ENCODE assay signal across 8 mouse cellular contexts in genomic region chr10:21158918-21159443, GRCm38 (mm10). TPM values are rescaled to one million over a fixed set of nuclear protein-coding genes. Genes with fewer than 3 reads are reported as not detected.
DNase-seq lines count a peak whose midpoint lies in the region; ATAC-seq lines count a peak whose summit lies in the region.

No protein-coding gene starts in this region.

- peak overlapping the region; percentile 57 for H3K9ac ChIP-seq in embryonic facial prominence, embryonic 12.5 days
- peak overlapping the region; percentile 60 for H3K9ac ChIP-seq in hindbrain, embryonic 16.5 days (ENCODE audit: low read depth, low read length)
- peak overlapping the region; percentile 76 for H3K9ac ChIP-seq in liver, embryonic 11.5 days (ENCODE audit: low read depth, low read length)

- no peak for ATAC-seq in embryonic facial prominence, embryonic 12.5 days (ENCODE audit: insufficient number of reproducible peaks, insufficient read depth, low FRiP score, low TSS enrichment)
- no peak for ATAC-seq in hindbrain, embryonic 16.5 days
- peak; percentile 35; the same call in 1 of the 2 replicates for ATAC-seq in liver, embryonic 11.5 days (replicated peaks; ENCODE audit: low FRiP score)
- ATAC-seq in monocyte, adult 5-6 weeks (replicated peaks; ENCODE audit: insufficient number of reproducible peaks, low FRiP score, low TSS enrichment, poor library complexity, severe bottlenecking) = peak; percentile 33; the same call in 1 of the 2 replicates

- under 1% methylated on average over 35 of the region's 35 CpGs for WGBS in embryonic facial prominence, embryonic 12.5 days
- under 1% methylated on average over 32 of the region's 35 CpGs for WGBS in hindbrain, embryonic 16.5 days
- 0% methylated on average over 35 of the region's 35 CpGs for WGBS in liver, embryonic 11.5 days

- H3K4me1 ChIP-seq in embryonic facial prominence, embryonic 12.5 days = peaks cover 12% of the 10 kb centered on the region
- peaks cover 16% of the 10 kb centered on the region for H3K4me1 ChIP-seq in hindbrain, embryonic 16.5 days (ENCODE audit: control insufficient read depth, insufficient read depth, low read depth, low read length)
- H3K4me1 ChIP-seq in liver, embryonic 11.5 days (replicated peaks; ENCODE audit: control insufficient read depth, insufficient read depth, low read length) = peaks cover 14% of the 10 kb centered on the region

- H3K4me2 ChIP-seq in embryonic facial prominence, embryonic 12.5 days (replicated peaks) = peak overlapping the region; percentile 95
- H3K4me2 ChIP-seq in hindbrain, embryonic 16.5 days (ENCODE audit: low read length) = peak overlapping the region; percentile 100
- H3K4me2 ChIP-seq in liver, embryonic 11.5 days = peak overlapping the region; percentile 82

- peak; percentile 46 to 51 for DNase-seq in CD8-positive naive resting alpha-beta T cell, adult 2 months (ENCODE audit: low read depth in 2 of 2, low spot score in 2 of 2)
- peak; percentile 64 for DNase-seq in T-cell, adult 2 months (ENCODE audit: low spot score)
- DNase-seq in liver, embryonic 11.5 days (ENCODE audit: low spot score) = peak; percentile 69
- DNase-seq in testis, postnatal 14 days (ENCODE audit: low spot score) = peak; percentile 27
- DNase-seq in left cerebral cortex, adult 8-10 months (ENCODE audit: low spot score in 2 of 2) = no peak

- peak overlapping the region; percentile 63 for H3K4me3 ChIP-seq in embryonic facial prominence, embryonic 12.5 days
- H3K4me3 ChIP-seq in hindbrain, embryonic 16.5 days (ENCODE audit: low read length) = peak overlapping the region; percentile 75
- H3K4me3 ChIP-seq in liver, embryonic 11.5 days (ENCODE audit: low read depth, low read length) = peak overlapping the region; percentile 82

- H3K9me3 ChIP-seq in embryonic facial prominence, embryonic 12.5 days = no peaks in the 10 kb centered on the region
- H3K9me3 ChIP-seq in hindbrain, embryonic 16.5 days (ENCODE audit: control insufficient read depth, low read length) = no peaks in the 10 kb centered on the region
- H3K9me3 ChIP-seq in liver, embryonic 11.5 days (ENCODE audit: control insufficient read depth, low read length) = no peaks in the 10 kb centered on the region

- H3K36me3 ChIP-seq in embryonic facial prominence, embryonic 12.5 days = no peaks in the 10 kb centered on the region
- H3K36me3 ChIP-seq in hindbrain, embryonic 16.5 days (ENCODE audit: control insufficient read depth, insufficient read depth, low read length) = no peaks in the 10 kb centered on the region
- no peaks in the 10 kb centered on the region; the same call in 1 of the 2 replicates for H3K36me3 ChIP-seq in liver, embryonic 11.5 days (ENCODE audit: control insufficient read depth, insufficient read depth, low read length)

- H3K27ac ChIP-seq in embryonic facial prominence, embryonic 12.5 days = no peak overlapping the region
- H3K27ac ChIP-seq in hindbrain, embryonic 16.5 days (ENCODE audit: low read depth, low read length) = no peak overlapping the region
- H3K27ac ChIP-seq in liver, embryonic 11.5 days (ENCODE audit: low read depth, low read length) = peak overlapping the region; percentile 60

- H3K27me3 ChIP-seq in embryonic facial prominence, embryonic 12.5 days = peaks cover 19% of the 10 kb centered on the region
- H3K27me3 ChIP-seq in hindbrain, embryonic 16.5 days (replicated peaks; ENCODE audit: control insufficient read depth, insufficient read depth, low read length) = peaks cover 5% of the 10 kb centered on the region
- H3K27me3 ChIP-seq in liver, embryonic 11.5 days (replicated peaks; ENCODE audit: control insufficient read depth, insufficient read depth, low read length) = peaks cover 15% of the 10 kb centered on the region

RNA-seq across cellular contexts. Expression of gene Myb, which starts 1.8 kb away (rescaled TPM):
- polyA plus RNA-seq in embryonic facial prominence, embryonic 12.5 days (2016; fragmentation: Nextera tagmentation; extraction: Ambion mirVana) = 6.0 and 7.4 TPM in 2 replicates
- polyA plus RNA-seq in hindbrain, embryonic 16.5 days (2015; fragmentation: Nextera tagmentation; extraction: Ambion mirVana) = 2.4 and 2.5 TPM in 2 replicates
- polyA plus RNA-seq in liver, embryonic 11.5 days (2014; fragmentation: Nextera tagmentation; extraction: Ambion mirVana) = 40.3 and 42.3 TPM in 2 replicates
- total RNA-seq in monocyte, adult 5-6 weeks (2017) = 9.9 to 15.6 TPM (median 14.3 TPM) in 3 replicates
- total RNA-seq in left cerebral cortex, adult 8-10 months (2022) = under 1 TPM; 0.22 to 0.50 (median 0.31) TPM

Comparison
In these comparisons a context has a peak if more than half of its experiments do, and no peak if none do; other contexts are left out.
1. DNase-seq: peak in CD8-positive naive resting alpha-beta T cell, adult 2 months (2 of 2), T-cell, adult 2 months (single experiment), liver, embryonic 11.5 days (single experiment) and testis, postnatal 14 days (single experiment); none in left cerebral cortex, adult 8-10 months (0 of 2).
2. ATAC-seq: peak in liver, embryonic 11.5 days (single experiment) and monocyte, adult 5-6 weeks (single experiment); none in embryonic facial prominence, embryonic 12.5 days (single experiment) and hindbrain, embryonic 16.5 days (single experiment).
3. Peak in every context shown above with its lines, with median percentiles within 50 percentile points of each other: H3K4me2 ChIP-seq, H3K4me3 ChIP-seq and H3K9ac ChIP-seq.